Mouse (Mus musculus) liver, adult 2 months (tissue): Measurements from ENCODE around the gene Arhgap17. TPM values are rescaled to one million over a fixed set of nuclear protein-coding genes. Genes with fewer than 3 reads are reported as not detected.
A peak's percentile ranks its signal among the peaks of the same experiment; 100 is the strongest.

Source experiments
- DNase-seq: peaks from one replicate; pipeline ENCODE4 v3.0.0-alpha.2; 2011; ENCODE audit warnings: low read depth, low spot score; ENCODE audit errors: extremely low read depth
- H3K27ac ChIP-seq: fragments of 200-500 bp; replicated peaks from 2 replicates; pipeline ENCODE4 v1.5.1; 2012; ENCODE audit warnings: low read depth, mild to moderate bottlenecking, control low read depth, inconsistent platforms, low read length; ENCODE audit not compliant: insufficient read depth
- H3K27me3 ChIP-seq: fragments of 200-500 bp; 2 replicates; pipeline ENCODE4 v1.6.1; 2012; ENCODE audit warnings: mild to moderate bottlenecking, moderate library complexity, low read length, inconsistent platforms; ENCODE audit not compliant: control insufficient read depth, insufficient read depth
- H3K36me3 ChIP-seq: fragments of 200-500 bp; 2 replicates; pipeline ENCODE4 v1.6.1; 2012; ENCODE audit warnings: low read length, inconsistent platforms; ENCODE audit not compliant: control insufficient read depth, insufficient read depth
- H3K4me1 ChIP-seq: fragments of 200-500 bp; 2 replicates; pipeline ENCODE4 v1.6.1; 2011; ENCODE audit warnings: low read length; ENCODE audit not compliant: control insufficient read depth, insufficient read depth
- H3K4me3 ChIP-seq: fragments of 200-500 bp; 2 replicates; pipeline ENCODE4 v1.5.1; 2011; ENCODE audit warnings: low read depth, mild to moderate bottlenecking, control low read depth, low read length, moderate library complexity; ENCODE audit not compliant: insufficient read depth
- H3K79me2 ChIP-seq: fragments of 200-500 bp; 2 replicates; pipeline ENCODE4 v1.6.1; 2012; ENCODE audit warnings: inconsistent platforms, mild to moderate bottlenecking, low read length, moderate library complexity; ENCODE audit not compliant: control insufficient read depth, insufficient read depth
- H3K9ac ChIP-seq: fragments of 200-500 bp; 2 replicates; pipeline ENCODE4 v1.6.1; 2012; ENCODE audit warnings: low read depth, mild to moderate bottlenecking, control low read depth, inconsistent platforms, low read length
- CTCF ChIP-seq: fragments of 200-500 bp; IDR thresholded peaks from 2 replicates; pipeline ENCODE4 v1.5.1; 2011; ENCODE audit warnings: low read depth, low read length, control low read depth
- POLR2A ChIP-seq: fragments of 200-500 bp; IDR thresholded peaks from 2 replicates; pipeline ENCODE4 v1.6.1; 2011; ENCODE audit warnings: low read length, control low read depth; ENCODE audit not compliant: insufficient read depth; ENCODE audit errors: extremely low read depth
- WGBS: fragments of 180-500 bp; shearing (Covaris S2); methylation state at CpG from one replicate; pipeline ENCODE4 v1.1.7; 2018; 5-methylcytosine and 5-hydroxymethylcytosine counted together
- polyA plus RNA-seq: library from polyadenylated mRNA; depleted of rRNA; stranded (reverse); fragments of >200 nt; gene quantifications from 2 replicates; pipeline ENCODE4 v1.2.3, GENCODE M21; 2012; rRNA removed
- total RNA-seq: library from RNA; depleted of rRNA; stranded (reverse); fragments of >200 nt; gene quantifications from 2 replicates; pipeline ENCODE4 v1.2.3, GENCODE M21; 2014; rRNA removed

Gene Arhgap17
- total RNA-seq (4.9 and 5.6 TPM in 2 replicates), polyA plus RNA-seq (6.4 and 8.6 TPM in 2 replicates)

DNA sequence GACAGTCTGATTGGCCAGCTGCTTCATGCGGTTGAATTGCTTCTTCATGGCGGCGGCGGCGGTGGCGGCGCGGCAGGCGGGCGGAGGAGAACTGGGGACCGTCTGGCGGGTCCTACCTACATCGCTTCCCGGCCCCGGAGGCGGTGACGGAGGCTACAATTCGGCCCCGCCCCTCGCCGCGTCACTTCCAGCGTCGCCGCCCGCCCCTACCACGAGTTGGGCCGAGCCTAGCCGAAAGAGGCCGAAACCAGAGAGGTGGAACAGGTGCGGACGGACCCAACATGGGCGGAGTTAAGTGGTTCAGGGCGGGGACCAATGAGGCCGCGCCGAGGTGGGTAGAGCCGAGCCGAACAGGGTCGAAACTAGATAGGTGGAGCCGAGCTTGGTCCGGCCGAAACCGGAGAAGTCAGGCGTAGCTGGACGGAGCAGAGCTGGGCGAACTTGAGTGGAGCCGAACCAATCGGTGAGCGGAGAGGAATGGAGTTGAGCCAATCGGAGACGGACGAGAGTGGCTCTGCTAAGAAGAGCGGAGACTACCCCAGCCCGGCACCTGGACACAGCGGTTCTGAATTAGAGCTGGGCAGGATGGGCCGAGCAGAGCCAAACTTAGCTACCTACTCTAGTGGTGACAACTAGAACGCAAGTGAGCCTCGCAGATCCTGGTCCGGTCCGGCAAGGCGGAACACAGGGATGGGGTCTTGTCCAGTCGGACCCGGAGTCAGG lies at the start of gene Arhgap17, which contains the start of gene Lcmt1:
Gene Arhgap17 (minus strand): TSS at position 157 of the 723 bp plus-strand sequence.
Gene Lcmt1 (plus strand): TSS at position 26 of the 723 bp plus-strand sequence.
- peaks cover 20% of the 10 kb centered on the region for H3K4me1 ChIP-seq

DNA sequence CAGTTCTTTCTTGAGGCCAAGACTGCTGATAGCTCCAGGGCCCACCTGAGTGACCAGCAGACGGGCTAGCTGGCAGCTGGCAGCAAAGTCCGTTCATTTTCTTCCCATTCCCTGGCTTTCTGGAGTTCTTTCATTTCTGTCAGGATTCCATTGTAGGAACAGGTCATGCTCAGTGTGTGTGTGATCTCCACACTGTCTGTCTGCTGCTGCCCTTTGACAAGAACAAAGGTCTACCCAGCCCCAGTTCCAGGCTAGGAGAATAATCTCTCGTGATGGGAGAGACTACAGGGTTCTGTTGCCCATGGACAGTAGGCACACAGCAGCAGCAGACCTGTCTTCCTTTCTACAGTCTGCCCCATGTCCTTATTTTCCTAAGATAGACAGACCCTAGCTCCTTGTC lies 47.9 kb upstream of the Arhgap17 start:
- Histone ChIP-seq H3K27me3 (no peaks in the 10 kb centered on the region), H3K36me3 (no peaks in the 10 kb centered on the region), H3K27ac (peak overlapping the region; percentile 93), H3K9ac (0 out of 2 replicates have a peak overlapping the region, but pooled peaks have one; percentile 54), H3K4me3 (no peak overlapping the region), H3K4me1 (peaks cover 23% of the 10 kb centered on the region), H3K79me2 (no peaks in the 10 kb centered on the region)
- TF ChIP-seq POLR2A (no peak), CTCF (no peak)
- DNase-seq, result peak; percentile 87
- WGBS, result 27% methylated on average over 3 of the region's 3 CpGs

More for the DNA sequence above, at the start of gene Arhgap17, which contains the start of gene Lcmt1:
- Histone ChIP-seq H3K9ac (peak within 1 kb of the TSS; percentile 87), H3K27ac (peak within 1 kb of the TSS; percentile 70), H3K4me3 (peak within 1 kb of the TSS; percentile 80), H3K79me2 (peaks cover 25% of the 10 kb centered on the region; the same call in 1 of the 2 replicates), H3K27me3 (no peaks in the 10 kb centered on the region), H3K36me3 (no peaks in the 10 kb centered on the region)
- peak; percentile 82 for TF ChIP-seq POLR2A
- peak; percentile 24; the same call in 1 of the 2 replicates for TF ChIP-seq CTCF
- DNase-seq, result peak; percentile 96
- WGBS, result under 1% methylated on average over 62 of the region's 64 CpGs

DNA sequence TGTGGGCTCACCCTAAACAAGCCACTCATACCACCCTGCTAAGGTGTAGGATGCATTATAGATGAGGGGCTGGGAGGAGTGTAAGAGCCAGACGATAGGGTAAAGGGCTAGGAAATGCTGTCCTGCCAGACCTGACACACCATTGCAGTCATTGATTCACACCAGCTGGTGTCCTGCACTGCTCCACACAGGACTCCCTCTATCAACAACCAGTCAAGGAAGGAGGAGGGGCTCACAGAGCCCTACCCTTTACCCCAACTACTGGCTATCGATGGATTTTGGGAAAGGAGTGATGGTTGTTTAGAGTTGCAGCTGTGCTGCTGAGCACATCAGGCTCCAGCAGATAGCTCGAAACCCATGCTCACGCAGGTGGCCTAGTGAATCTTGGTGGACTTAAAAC lies 47.1 kb upstream of the Arhgap17 start:
- Histone ChIP-seq H3K36me3 (no peaks in the 10 kb centered on the region), H3K79me2 (no peaks in the 10 kb centered on the region), H3K4me1 (peaks cover 23% of the 10 kb centered on the region), H3K27ac (no peak overlapping the region), H3K9ac (no peak overlapping the region), H3K4me3 (no peak overlapping the region), H3K27me3 (no peaks in the 10 kb centered on the region)
- TF ChIP-seq POLR2A (no peak), CTCF (no peak)
- DNase-seq, result no peak
- WGBS, result 63% methylated on average over 4 of the region's 4 CpGs

DNA sequence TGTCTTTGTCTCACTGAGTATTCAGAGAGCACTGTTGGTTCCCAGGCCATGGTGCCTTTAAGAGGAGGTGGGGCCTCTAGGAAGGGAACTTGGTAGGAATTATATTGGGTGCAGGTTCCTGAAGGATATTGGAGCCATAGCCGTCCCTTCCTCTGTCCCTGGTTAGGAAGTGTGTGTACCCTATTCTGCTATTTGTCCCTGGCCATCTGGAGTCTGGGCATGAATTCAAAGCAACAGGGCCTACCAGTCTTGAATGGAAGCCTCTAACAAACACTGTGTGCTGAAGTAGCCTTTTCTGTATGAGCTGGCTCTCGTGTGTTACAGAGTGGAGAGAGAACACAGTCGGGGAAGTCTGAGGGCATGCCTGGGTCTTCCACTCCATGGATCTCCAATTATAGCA lies 42.4 kb upstream of the Arhgap17 start:
- H3K4me3 ChIP-seq, result no peak overlapping the region
- H3K36me3 ChIP-seq, result peaks cover 2% of the 10 kb centered on the region; the same call in 1 of the 2 replicates
- DNase-seq, result no peak
- no peaks in the 10 kb centered on the region for H3K27me3 ChIP-seq
- peaks cover 3% of the 10 kb centered on the region for H3K4me1 ChIP-seq
- TF ChIP-seq POLR2A (no peak), CTCF (no peak)
- H3K9ac ChIP-seq, result no peak overlapping the region
- 90% methylated on average over 3 of the region's 3 CpGs for WGBS
- no peak overlapping the region for H3K27ac ChIP-seq
- H3K79me2 ChIP-seq, result no peaks in the 10 kb centered on the region; the same call in 1 of the 2 replicates

DNA sequence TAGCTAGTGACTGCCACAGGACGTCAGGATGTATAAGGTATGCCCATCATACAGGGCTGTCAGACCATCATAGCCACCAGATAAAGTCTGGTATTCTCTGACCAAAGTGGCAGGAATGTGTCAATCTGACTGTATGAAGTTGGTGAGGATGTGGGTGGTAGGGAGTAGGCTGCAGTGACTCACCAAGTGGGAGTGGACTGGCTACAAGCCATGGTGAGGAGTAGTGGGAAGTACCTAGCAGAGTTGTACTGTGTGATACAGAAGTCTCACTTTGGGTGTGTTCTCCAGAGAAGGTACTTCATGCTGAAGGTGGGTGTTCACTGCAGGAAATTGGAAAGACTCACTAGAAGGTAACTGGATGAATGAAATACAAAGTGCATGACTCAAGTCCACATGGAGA lies 41.4 kb upstream of the Arhgap17 start:
- no peak for TF ChIP-seq POLR2A
- TF ChIP-seq CTCF, result no peak
- Histone ChIP-seq H3K36me3 (peaks cover 2% of the 10 kb centered on the region; the same call in 1 of the 2 replicates), H3K4me3 (no peak overlapping the region), H3K9ac (no peak overlapping the region), H3K27me3 (no peaks in the 10 kb centered on the region), H3K4me1 (peaks cover under 1% of the 10 kb centered on the region; the same call in 1 of the 2 replicates), H3K27ac (no peak overlapping the region), H3K79me2 (no peaks in the 10 kb centered on the region; the same call in 1 of the 2 replicates)
- DNase-seq, result no peak
- 80% methylated on average over 1 of the region's 1 CpGs for WGBS

DNA sequence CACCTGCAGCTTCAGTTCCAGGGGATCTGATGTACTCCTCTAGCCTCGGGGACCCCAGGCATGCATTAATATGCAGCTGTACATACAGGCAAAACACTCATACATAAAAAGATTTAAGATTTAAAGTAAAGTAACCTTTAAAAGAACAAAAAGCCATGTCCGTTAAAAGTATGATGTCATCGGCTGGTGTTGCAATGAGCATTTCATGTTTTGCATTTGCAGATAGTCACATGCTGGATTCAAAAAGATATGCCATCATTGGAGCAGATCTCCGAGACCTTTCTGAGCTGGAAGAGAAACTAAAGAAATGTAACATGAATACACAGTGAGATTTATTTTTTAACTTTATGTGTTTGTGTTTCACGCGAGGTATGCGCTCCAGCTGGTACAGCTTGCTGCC lies 40.8 kb upstream of the Arhgap17 start:
- Histone ChIP-seq H3K4me1 (peaks cover 5% of the 10 kb centered on the region; the same call in 1 of the 2 replicates), H3K27me3 (no peaks in the 10 kb centered on the region), H3K9ac (no peak overlapping the region), H3K79me2 (no peaks in the 10 kb centered on the region; the same call in 1 of the 2 replicates), H3K4me3 (no peak overlapping the region), H3K36me3 (peaks cover 2% of the 10 kb centered on the region; the same call in 1 of the 2 replicates), H3K27ac (no peak overlapping the region)
- no peak for DNase-seq
- 88% methylated on average over 7 of the region's 7 CpGs for WGBS
- TF ChIP-seq CTCF, result no peak
